Mouse (Mus musculus) naive thymus-derived CD4-positive, alpha-beta T cell, adult 2 months (primary cell): ENCODE results near the gene Chpf.

Experiments
- DNase-seq: peaks from one replicate; pipeline ENCODE4 v3.0.0-alpha.2; 2011; ENCODE audit warnings: low read depth

Chpf gene

DNA sequence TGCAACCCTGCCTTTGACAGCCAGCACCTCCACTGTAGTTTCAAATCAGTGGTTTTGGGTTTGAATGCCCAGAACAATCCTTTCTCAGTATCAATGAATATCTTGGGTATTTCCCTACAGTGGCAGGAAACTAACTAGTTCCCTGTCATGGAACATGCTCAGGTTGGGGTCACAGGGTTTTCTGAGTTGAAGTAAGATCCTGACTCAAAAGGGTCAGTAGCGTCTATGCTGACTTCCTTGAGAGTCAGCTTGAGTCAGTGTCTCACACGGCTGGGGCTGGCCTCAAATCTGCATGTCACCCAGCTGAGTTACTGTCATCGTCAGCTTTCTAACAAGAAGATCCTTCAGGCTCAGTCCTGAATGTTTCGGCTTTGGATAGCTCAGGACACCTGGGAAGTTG, 19.8 kb upstream of the Chpf start:
- DNase-seq = no peak

- DNase-seq = no peak
Measured at GRCm38 (mm10) chr1:75494878-75495548, 15.9 kb upstream of the Chpf start.

DNA sequence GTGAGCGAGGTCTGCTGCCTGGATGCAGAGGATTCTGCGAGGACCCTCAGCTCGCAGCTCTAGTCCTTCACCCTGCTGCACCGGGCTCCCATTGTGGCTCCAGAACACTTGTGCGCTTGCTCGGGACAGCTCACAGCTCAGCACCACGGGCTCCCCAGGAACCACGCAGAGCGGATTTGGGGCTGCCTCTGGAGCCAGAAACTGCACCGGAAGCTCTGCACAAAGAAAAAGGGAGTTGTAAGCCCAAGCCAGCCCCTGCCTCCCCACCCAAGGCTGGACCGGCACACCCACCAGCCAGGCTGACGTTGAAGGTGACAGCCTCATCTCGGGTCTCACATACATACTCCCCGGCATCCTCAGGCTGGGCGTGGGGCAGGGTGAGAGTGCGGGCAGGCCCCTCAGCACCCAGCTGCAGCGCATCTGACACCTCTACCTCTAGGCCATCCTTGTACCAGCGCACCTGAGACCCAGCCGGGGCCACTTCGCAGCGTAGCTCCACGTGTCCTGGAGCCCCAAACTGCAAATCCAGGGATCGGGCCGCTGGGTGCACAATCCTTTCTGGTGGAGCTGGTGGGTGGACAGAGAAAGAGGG, 13.6 kb upstream of the Chpf start:
- DNase-seq = no peak

DNA sequence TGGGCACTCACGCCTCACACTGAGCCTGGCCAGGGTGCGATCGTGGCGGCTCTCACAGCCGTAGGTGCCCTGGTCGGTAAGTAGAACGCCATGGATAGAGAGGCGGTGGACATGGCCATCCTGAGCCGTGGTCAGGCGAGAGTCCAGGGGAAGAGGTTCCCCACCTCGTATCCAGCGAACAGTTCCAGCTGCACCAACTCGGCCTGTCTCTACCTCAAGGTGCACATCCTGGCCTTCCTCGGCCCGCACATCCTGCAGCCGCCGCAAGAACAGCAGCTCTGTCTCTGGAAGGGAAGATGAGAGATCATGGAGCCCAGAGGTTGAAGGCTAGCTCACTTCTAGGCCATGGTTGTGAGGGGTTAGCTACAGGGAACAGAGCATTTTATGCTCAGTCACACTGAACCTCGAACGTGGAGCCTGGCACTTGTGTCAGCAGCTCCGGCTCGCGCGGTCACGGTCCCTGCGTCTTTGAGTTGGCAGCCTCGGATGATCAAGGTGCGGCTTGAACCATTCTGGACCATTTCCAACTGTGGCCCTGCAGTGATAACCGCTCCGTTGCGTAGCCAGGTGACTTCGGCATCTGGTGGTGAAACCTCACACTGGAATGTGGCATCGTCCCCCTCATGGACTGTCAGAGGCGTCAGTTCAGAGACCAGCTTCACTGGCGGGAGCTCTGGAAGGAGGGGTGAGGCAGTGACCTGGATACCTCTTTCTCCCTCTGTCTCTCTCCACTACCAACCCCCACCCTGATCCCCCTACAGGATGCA, 11.9 kb upstream of the Chpf start:
- DNase-seq = no peak

DNA sequence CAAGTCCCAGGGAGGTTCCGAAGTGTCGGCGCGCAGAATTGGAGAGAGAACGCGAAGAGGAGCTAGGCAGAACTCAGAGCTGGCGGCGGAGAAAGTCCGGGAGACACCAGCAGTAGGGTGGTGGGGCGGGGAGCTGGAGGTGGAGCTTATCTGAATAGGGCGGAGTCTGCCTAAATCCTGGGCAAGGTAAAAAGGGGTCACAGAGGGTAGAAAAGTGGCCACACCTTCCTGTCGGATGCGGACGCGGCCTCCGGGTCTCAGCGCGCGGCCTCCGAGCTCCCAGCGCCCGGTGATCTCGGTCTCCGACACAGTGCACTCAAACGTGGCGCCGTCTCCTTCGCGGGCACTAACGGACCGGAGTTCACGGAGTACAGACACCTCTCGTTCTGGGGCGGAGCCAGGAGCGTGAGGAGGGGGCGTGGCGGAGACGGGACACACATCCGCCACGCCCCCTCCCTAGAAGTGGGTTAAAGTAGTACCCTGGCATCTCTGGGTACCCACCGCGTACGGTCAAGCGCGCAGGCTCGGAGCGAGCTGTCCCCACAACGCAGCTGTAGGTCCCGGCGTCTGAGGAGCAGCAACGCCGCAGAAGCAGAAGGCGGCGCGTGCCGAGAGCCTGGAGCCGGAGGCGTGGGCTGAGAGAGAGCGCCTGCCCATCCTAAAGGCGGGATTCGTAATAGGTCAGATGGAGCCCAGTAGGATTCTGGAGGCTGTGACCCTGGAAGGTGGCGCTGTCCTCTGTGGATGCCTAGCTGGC, 8.5 kb upstream of the Chpf start:
- peak; percentile 79 for DNase-seq

GRCm38 (mm10) chr1:75487040-75487404, 7.9 kb upstream of the Chpf start:
- no peak for DNase-seq

DNA sequence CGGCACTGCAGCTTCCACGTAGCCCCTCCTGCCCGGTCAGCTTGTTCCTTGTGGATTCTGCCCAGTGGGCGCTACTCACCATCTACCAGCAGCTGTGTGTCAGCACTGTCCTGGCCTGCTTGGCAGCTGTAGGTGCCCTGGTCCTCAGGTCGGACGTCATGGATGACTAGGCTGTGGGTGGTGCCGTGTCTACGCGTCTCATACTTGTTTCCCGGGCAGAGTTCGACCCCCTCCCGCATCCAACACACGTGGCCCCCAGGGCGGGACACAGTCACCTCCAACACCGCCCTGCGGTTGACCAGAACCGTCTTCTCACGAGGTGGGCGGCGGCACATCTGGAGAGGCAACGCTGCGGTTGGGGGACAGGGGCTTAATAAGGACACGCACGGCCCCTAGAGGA, 7.5 kb upstream of the Chpf start:
- no peak for DNase-seq

- DNase-seq = no peak
Measured at GRCm38 (mm10) chr1:75480735-75481134, 1.6 kb upstream of the Chpf start.

DNA sequence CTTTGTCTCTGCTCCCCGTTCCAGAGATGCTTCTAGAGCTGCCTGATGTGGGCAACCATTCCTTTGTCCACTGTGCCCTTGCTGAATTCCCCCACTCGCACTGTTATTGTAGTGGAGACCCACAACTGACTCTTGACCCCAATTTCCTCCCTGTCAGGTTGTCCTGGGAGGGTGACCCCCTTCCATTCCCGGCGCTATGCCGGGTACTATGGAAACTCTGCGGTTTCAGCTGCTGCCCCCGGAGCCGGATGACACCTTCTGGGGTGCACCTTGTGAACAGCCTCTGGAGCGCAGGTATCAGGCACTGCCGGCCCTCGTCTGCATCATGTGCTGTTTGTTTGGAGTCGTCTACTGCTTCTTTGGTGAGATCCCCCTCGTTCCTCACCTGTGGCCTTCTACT, 929 bp upstream of the Chpf start:
- DNase-seq = no peak

DNA sequence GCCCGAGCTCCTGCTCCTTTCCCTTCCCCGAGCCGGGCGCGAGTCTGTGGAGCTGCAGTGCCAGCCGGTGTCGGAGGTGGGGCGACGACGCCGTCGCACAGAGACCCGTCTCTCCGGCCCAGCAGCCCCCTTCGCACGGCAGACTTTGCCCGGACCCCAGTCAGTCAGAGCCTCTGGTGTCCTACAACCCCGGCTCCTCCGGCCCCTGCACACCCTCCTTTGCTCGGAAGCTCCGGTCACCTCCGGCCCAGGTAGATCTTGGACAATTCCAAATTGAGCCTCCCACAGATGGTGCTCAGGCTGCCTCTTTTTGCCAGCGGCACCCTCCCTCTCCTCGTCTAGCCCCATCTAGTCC, 505 bp upstream of the Chpf start:
- DNase-seq = no peak

DNA sequence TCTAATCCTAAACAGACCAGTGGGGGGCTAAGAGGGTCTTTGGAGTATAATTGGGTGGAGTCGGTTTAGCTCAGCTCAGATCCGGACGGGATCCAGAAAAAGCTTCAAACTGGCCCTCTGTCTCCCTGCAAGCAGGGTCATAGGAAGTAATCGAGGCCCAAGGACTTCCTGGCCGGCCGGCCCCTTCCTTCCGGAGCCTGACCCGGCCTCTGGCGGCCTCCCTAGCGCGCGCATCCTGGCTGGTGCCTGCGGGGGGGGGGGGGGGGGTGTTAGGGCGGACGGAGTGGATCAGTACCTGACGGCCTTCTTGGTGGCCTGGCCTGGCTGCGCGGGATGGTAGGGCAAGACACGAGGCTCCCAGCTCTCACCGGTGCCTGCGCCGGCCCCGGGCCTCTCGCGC, 610 bp downstream of the Chpf start:
- DNase-seq = no peak

DNA sequence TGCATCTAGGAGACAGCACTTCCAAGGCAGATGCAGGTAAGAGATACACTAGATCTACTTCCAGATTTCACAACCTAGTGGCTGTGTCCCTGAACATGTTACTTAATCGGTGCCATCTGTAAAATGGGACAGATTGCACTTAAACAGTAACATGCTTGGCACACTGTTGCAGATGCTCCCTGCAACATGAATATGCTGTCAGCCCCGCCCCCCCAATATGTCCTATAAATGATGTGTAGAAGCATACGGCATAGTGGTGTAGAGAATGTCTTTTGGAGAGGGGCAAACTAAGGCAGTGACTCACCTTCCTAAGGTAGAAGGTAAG, 1.2 kb downstream of the Chpf start:
- peak; percentile 57 for DNase-seq

GRCm38 (mm10) chr1:75477264-75477965, 1.7 kb downstream of the Chpf start:
- DNase-seq = peak; percentile 88

DNA sequence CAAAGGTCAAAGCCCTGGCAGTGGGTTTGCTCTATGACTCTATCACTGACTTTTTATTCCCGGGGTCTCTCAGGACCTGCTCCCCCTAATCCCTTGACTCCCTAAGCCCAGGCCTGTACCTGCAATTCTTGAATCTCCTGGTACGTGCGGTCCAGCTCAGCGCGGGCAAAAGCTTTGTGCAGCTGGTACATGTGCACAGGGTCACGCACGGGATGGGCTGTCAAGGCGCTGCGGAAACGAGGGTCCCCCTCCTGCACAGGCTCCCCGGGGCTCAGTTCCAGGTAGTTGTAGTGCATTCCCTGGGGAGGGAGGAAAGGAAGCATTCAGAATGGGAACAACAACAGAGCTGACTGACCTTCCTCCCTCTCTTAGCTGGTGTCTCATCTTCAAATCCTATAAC, 2.7 kb downstream of the Chpf start:
- DNase-seq = no peak

- no peak for DNase-seq
Measured at GRCm38 (mm10) chr1:75469287-75469825, 9.8 kb downstream of the Chpf start.

GRCm38 (mm10) chr1:75467215-75467927, 11.7 kb downstream of the Chpf start:
- peak; percentile 80 for DNase-seq

- DNase-seq = no peak
Measured at GRCm38 (mm10) chr1:75463652-75464204, 15.4 kb downstream of the Chpf start.

- DNase-seq = no peak
Measured at GRCm38 (mm10) chr1:75462636-75463035, 16.5 kb downstream of the Chpf start.

GRCm38 (mm10) chr1:75460297-75460696, 18.8 kb downstream of the Chpf start:
- DNase-seq = no peak

- no peak for DNase-seq
Measured at GRCm38 (mm10) chr1:75458789-75459684, 20.1 kb downstream of the Chpf start.
